Mouse (Mus musculus): Measurements from ENCODE around the gene Lamb3. TPM values are rescaled to one million over a fixed set of nuclear protein-coding genes. Genes with fewer than 3 reads are reported as not detected.

The Lamb3 gene
- polyA plus RNA-seq, 1 experiment from 2014 or later: 1.5 TPM

GRCm38 (mm10) chr1:193226724-193227522 is 19.4 kb downstream of the Lamb3 start:
- Histone ChIP-seq H3K9ac (replicated peaks) (no peak overlapping the region), H3K4me2 (ENCODE audit: low read depth, low read length) (no peak overlapping the region), H3K27ac (ENCODE audit: low read depth) (no peak overlapping the region), H3K36me3 (replicated peaks; ENCODE audit: insufficient read depth, low read length) (peaks cover 17% of the 10 kb centered on the region; the same call in 1 of the 2 replicates), H3K9me3 (ENCODE audit: low read length) (no peaks in the 10 kb centered on the region), H3K27me3 (ENCODE audit: insufficient read depth, low read length) (no peaks in the 10 kb centered on the region), H3K4me3 (ENCODE audit: low read depth, low read length) (no peak overlapping the region), H3K4me1 (ENCODE audit: insufficient read depth) (peaks cover 22% of the 10 kb centered on the region)
- no peak for DNase-seq
- no peak for ATAC-seq
- WGBS (ENCODE audit: insufficient replicate concordance): 43% methylated on average over 7 of the region's 7 CpGs
- TF ChIP-seq EP300 (IDR thresholded peaks at IDR 0.05; ENCODE audit: low read depth): no peak
- no peak for TF ChIP-seq CTCF (IDR thresholded peaks at IDR 0.05; ENCODE audit: low read depth)

- Histone ChIP-seq H3K4me3 (ENCODE audit: low read depth, low read length) (no peak overlapping the region), H3K9ac (replicated peaks) (no peak overlapping the region), H3K36me3 (replicated peaks; ENCODE audit: insufficient read depth, low read length) (peaks cover 13% of the 10 kb centered on the region; the same call in 1 of the 2 replicates), H3K4me1 (ENCODE audit: insufficient read depth) (peaks cover 22% of the 10 kb centered on the region), H3K4me2 (ENCODE audit: low read depth, low read length) (no peak overlapping the region), H3K9me3 (ENCODE audit: low read length) (no peaks in the 10 kb centered on the region), H3K27ac (ENCODE audit: low read depth) (no peak overlapping the region), H3K27me3 (ENCODE audit: insufficient read depth, low read length) (no peaks in the 10 kb centered on the region)
- WGBS (ENCODE audit: insufficient replicate concordance): 81% methylated on average over 4 of the region's 4 CpGs
- no peak for ATAC-seq
- TF ChIP-seq EP300 (IDR thresholded peaks at IDR 0.05; ENCODE audit: low read depth): no peak
- no peak for TF ChIP-seq CTCF (IDR thresholded peaks at IDR 0.05; ENCODE audit: low read depth)
- DNase-seq: no peak
Observed at GRCm38 (mm10) chr1:193227537-193227936, 20.0 kb downstream of the Lamb3 start.

DNA sequence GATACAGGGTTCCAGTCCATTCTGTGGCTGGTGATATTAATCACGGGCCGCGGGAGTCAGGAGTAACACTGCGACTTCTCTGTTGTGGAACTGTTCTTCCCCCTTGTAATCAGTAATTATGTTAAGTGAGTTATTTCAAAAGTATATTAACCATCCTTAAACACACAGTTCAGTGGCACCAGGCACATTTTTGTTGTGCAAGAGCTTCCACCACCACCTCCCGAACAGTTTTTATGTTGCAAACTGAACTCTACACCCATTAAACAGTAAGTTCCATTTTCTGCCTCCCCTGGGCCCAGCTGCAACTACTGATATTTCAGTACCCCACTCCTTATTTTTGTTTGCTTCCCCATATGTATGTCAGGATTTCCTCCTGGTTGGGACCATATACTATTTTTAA is 22.1 kb downstream of the Lamb3 start:
- TF ChIP-seq EP300 (IDR thresholded peaks at IDR 0.05; ENCODE audit: low read depth) (no peak), CTCF (IDR thresholded peaks at IDR 0.05; ENCODE audit: low read depth) (no peak)
- DNase-seq (no peak), ATAC-seq (peak; percentile 64)
- no peak overlapping the region for H3K4me3 ChIP-seq (ENCODE audit: low read depth, low read length)
- no peak overlapping the region for H3K9ac ChIP-seq (replicated peaks)
- WGBS (ENCODE audit: insufficient replicate concordance): 63% methylated on average over 5 of the region's 5 CpGs
- no peak overlapping the region for H3K4me2 ChIP-seq (ENCODE audit: low read depth, low read length)
- H3K27ac ChIP-seq (ENCODE audit: low read depth): peak overlapping the region; percentile 70
- H3K9me3 ChIP-seq (ENCODE audit: low read length): no peaks in the 10 kb centered on the region
- H3K4me1 ChIP-seq (ENCODE audit: insufficient read depth): peaks cover 22% of the 10 kb centered on the region
- 0 out of 2 replicates have a peak, but pooled peaks cover 3% of the 10 kb centered on the region for H3K36me3 ChIP-seq (replicated peaks; ENCODE audit: insufficient read depth, low read length)
- no peaks in the 10 kb centered on the region for H3K27me3 ChIP-seq (ENCODE audit: insufficient read depth, low read length)

DNA sequence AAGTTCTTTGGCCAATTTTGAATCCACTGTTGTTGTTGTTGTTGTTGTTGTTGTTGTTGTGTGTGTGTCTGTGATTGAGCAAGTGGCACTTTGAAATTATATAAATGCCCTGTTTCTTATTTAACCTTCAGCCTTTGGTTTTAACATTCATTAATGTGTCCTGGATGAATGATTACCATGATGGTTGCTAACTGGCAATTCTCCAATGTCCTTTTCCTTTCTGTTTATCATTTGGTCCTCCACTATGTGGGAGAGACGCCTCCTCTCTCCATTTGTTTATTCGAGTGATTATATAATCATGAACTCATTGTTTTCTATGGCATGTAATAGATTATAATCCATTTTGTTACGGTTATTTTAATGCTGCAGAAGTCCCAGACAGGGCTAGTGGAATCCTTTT is 23.0 kb downstream of the Lamb3 start:
- no peak overlapping the region for H3K9ac ChIP-seq (replicated peaks)
- no peak overlapping the region for H3K4me2 ChIP-seq (ENCODE audit: low read depth, low read length)
- 0 out of 2 replicates have a peak, but pooled peaks cover 3% of the 10 kb centered on the region for H3K36me3 ChIP-seq (replicated peaks; ENCODE audit: insufficient read depth, low read length)
- no peaks in the 10 kb centered on the region for H3K27me3 ChIP-seq (ENCODE audit: insufficient read depth, low read length)
- ATAC-seq (peak; percentile 65), DNase-seq (no peak)
- H3K9me3 ChIP-seq (ENCODE audit: low read length): no peaks in the 10 kb centered on the region
- WGBS (ENCODE audit: insufficient replicate concordance): 52% methylated on average over 3 of the region's 3 CpGs
- peaks cover 22% of the 10 kb centered on the region for H3K4me1 ChIP-seq (ENCODE audit: insufficient read depth)
- H3K4me3 ChIP-seq (ENCODE audit: low read depth, low read length): no peak overlapping the region
- TF ChIP-seq EP300 (IDR thresholded peaks at IDR 0.05; ENCODE audit: low read depth) (no peak), CTCF (IDR thresholded peaks at IDR 0.05; ENCODE audit: low read depth) (no peak)
- H3K27ac ChIP-seq (ENCODE audit: low read depth): peak overlapping the region; percentile 71

GRCm38 (mm10) chr1:193230935-193231334 is 23.4 kb downstream of the Lamb3 start:
- Histone ChIP-seq H3K9me3 (ENCODE audit: low read length) (no peaks in the 10 kb centered on the region), H3K4me3 (ENCODE audit: low read depth, low read length) (no peak overlapping the region), H3K4me2 (ENCODE audit: low read depth, low read length) (no peak overlapping the region), H3K27me3 (ENCODE audit: insufficient read depth, low read length) (no peaks in the 10 kb centered on the region), H3K27ac (ENCODE audit: low read depth) (peak overlapping the region; percentile 71), H3K9ac (replicated peaks) (no peak overlapping the region), H3K4me1 (ENCODE audit: insufficient read depth) (peaks cover 22% of the 10 kb centered on the region), H3K36me3 (replicated peaks; ENCODE audit: insufficient read depth, low read length) (0 out of 2 replicates have a peak, but pooled peaks cover 3% of the 10 kb centered on the region)
- TF ChIP-seq CTCF (IDR thresholded peaks at IDR 0.05; ENCODE audit: low read depth): no peak
- TF ChIP-seq EP300 (IDR thresholded peaks at IDR 0.05; ENCODE audit: low read depth): no peak
- WGBS (ENCODE audit: insufficient replicate concordance): 23% methylated on average over 5 of the region's 5 CpGs
- ATAC-seq: no peak
- no peak for DNase-seq

DNA sequence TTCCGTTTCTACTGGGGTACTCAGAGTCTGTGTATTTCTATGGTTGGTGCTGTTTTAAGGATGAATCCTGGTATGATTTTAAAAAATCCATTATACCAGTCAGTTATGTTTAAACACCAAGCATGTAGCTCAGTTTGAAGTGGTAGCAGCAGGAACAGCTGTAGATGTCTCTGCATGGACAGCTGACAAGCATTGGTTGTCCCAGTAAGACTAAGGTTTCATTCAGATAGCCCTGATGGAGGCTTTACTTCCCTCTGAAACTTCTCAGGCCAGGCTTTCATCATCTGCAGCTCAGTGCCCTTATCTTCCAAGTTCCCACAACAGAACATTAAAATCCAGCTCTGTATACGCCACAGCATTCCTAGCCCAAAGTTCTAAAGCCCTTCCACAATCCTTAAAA is 25.2 kb downstream of the Lamb3 start:
- H3K9ac ChIP-seq (replicated peaks): no peak overlapping the region
- H3K4me1 ChIP-seq (ENCODE audit: insufficient read depth): peaks cover 22% of the 10 kb centered on the region
- no peaks in the 10 kb centered on the region for H3K9me3 ChIP-seq (ENCODE audit: low read length)
- no peak overlapping the region for H3K4me2 ChIP-seq (ENCODE audit: low read depth, low read length)
- WGBS (ENCODE audit: insufficient replicate concordance): 69% methylated on average over 2 of the region's 2 CpGs
- TF ChIP-seq CTCF (IDR thresholded peaks at IDR 0.05; ENCODE audit: low read depth): no peak
- no peak for DNase-seq
- H3K27ac ChIP-seq (ENCODE audit: low read depth): no peak overlapping the region
- no peak overlapping the region for H3K4me3 ChIP-seq (ENCODE audit: low read depth, low read length)
- no peak for ATAC-seq
- no peaks in the 10 kb centered on the region for H3K27me3 ChIP-seq (ENCODE audit: insufficient read depth, low read length)
- 0 out of 2 replicates have a peak, but pooled peaks cover 3% of the 10 kb centered on the region for H3K36me3 ChIP-seq (replicated peaks; ENCODE audit: insufficient read depth, low read length)

Data from liver, postnatal 0 days (tissue).